Mouse (Mus musculus): Measurements from ENCODE around the gene Derl3.
A peak's percentile ranks its signal among the peaks of the same experiment; 100 is the strongest.
"Not testable (repeated sequence)": the region's sequence is repeated elsewhere in the genome, so short reads cannot be mapped to it uniquely, and the experiment has no call there.

Gene Derl3

DNA sequence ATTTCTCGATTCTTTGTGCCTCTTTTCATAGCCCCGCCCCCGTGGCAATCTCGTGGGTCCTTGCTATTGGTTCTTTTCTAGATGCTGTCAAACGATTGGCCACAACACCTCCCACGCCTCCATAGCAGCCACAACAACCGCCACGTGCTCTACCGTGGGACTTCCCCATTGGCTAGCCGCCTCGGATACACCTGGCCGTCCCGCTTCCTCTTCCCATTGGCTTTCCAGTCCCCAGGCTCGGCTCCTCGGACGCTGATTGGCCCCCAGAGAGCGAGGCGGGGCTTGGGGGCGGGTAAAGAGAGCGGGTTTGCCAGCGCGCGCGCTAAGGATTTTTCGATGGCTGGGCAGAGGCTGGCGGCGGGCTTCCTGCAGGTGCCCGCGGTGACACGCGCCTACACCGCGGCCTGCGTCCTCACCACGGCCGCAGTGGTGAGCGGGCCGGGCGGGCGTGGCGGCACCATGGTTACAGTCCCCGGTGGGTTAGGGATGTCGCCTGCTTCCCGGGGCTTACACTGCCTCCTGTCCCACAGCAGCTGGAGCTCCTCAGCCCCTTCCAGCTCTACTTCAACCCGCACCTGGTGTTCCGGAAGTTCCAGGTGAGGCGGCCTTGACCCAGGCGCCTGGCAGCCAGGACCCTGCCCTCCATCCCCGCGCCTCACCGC lies at the start of gene Derl3:
TSS of gene Derl3 (plus strand) at position 325 of the 662 bp plus-strand sequence.
- peak; percentile 94 to 96 for DNase-seq

DNA sequence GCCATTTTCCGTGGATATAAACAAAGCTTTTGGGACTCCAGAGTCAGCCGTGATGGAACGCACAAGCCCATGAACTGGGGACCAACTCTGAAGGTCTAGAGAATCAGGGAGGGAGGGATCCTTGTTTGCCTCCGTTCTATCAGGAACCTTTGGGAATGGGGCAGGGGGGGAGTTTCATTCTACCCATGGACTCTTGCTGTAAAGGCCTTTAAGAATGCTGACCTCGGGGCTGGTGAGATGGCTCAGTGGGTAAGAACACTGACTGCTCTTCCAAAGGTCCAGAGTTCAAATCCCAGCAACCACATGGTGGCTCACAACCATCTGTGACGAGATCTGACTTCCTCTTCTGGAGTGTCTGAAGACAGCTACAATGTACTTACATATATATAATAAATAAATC lies 49.3 kb upstream of the Derl3 start:
- DNase-seq: not testable (repeated sequence)

DNA sequence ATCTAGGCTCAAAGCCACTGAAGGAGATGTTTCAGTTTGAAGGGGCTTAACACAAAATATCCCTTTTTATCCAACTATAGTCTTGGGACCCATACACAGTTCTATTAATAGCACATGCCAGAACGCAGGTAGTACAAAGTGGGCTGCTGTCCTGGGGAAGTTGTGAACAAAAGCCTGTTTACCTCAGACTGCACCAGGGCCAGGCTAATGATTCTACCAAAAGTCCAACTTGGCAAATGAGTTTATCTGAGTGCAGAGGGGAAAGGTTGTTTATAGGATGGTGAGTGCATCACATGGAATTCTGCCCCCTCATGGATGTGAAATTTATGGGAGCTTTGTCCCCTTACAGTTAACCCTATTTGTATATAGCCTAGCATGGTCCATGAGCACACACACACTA lies 48.4 kb upstream of the Derl3 start:
- no peak for DNase-seq

DNA sequence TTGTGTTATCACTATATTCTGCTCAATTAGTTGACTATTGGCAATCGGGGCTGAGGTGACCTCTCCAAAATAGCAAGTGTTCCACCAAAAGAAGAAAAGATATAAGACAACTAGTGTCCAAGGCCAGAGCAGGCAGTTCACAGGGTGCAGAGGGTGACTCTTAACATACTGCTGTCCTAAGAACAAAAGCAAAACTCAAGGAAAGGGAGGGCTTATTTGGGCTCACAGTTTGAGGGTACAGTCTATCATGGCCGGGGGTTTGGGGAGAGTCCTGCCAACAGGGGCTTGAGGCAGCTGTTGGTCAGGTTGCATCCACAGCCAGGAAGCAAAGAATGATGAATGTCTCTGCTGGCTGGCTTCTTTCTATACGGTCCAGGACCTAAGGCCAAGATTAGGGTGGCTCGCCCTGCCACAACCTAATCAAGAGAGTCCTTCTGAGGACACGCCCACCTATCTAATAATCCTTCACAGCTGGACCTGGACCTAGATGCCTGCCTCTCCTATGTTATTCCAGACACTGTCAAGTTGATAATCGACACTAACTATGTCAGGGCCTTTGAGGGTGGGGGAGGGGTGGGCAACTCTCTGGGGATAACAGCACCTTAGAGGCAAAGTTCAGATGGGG lies 47.8 kb upstream of the Derl3 start:
- no peak for DNase-seq

DNA sequence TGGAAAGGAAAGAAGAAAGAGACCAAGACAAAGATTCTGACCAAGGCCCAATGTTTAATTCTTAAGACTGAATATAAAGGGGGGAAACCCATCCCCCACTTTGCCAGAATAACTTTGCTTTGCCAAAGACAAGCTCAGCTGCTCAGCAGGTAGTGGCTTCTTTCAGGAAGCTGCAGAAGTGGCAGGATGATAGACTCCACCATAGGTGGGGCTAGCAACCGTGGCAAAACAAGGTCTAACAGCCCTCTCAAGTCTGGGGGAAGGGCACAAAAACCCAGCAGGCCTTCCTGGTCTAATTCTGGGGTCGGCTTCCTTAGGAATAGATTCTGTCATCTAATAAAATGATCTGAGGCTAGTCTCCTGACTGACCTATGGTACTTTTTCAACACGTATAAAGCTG lies 44.8 kb upstream of the Derl3 start:
- peak in 1 of 2 experiments; percentile 43 for DNase-seq

DNA sequence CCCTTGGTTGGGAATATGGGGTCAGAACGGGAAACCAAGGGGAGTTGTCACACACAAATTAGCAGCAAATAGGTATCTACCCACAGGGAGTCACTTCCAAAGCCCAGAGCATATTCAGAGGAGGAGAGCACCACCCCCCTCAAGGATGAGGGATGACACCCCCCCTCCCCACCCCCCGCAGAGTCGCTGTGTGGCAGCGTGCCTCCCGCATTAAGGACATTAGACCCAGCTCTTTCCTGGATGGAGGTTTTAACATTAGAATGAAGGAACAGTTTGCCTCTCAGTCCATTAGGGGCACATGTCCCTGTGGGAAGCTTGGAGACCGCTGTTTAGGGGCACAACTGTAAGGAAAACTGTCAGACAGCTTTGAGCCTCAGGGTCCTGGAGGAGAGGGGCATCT lies 42.1 kb upstream of the Derl3 start:
- no peak for DNase-seq

DNA sequence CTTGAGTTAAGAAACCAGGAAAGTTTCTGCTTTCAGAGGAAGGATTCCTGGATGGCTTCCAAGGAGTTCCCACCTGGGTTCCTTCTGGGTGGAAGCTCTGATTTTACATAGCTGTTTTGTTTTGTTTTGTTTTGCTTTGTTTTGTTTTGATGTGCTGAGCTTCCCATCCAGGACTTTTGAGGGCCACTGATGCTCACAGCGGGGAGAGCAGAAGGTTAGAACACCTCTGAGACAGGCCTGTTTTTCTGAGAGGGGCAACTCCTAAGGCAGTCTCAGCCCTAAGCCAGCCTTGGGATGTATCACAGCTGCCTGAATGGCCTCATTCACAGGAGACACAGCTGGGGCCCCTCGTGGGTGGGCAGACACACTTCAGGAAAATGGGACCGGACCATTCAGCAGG lies 41.5 kb upstream of the Derl3 start:
- DNase-seq: no peak

DNA sequence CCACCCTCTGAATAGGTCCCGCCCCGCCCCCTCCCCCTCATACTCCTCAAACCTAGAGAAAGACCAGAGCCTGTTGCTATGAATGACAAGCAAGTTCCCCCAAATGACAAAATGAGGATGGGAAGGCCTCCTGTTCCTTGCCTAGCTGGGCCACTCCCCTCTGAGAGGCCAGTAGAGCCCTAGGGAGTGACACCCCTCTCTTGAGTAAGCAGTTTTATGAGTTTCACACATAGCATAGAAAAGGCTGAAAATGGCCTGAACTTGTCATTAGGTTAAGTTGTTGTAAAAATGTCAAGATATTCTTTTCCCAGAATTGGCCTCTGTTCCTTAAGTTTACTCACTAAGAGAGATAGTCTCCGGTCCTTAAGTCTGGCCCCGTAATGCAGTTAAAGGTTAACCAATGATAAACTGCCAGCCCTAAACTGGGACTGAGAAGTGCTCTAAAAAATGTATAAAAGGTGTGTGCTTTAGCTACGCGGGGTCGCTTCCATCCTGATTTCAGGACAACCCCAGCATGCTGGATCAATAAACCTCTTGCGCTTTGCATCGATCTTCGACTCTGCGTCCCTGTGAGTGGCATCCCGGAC lies 40.6 kb upstream of the Derl3 start:
- DNase-seq: no peak

DNA sequence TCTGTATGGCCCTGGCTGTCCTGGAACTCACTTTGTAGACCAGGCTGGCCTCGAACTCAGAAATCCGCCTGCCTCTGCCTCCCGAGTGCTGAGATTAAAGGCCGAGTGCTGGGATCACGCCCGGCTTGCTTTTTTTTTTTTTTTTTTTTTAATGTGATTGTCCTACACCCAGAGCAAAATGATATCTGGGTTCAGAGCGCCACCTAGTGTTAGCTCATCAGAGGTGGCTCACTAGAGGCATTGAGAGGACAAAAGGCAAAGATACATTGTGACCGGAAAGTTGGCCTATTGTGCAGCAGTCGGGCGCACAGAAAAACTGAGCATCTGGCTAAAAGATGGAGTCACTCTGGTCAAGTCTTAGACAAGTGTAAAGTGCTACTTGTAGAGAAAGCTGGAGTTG lies 39.8 kb upstream of the Derl3 start:
- peak; percentile 78 to 79 for DNase-seq

DNA sequence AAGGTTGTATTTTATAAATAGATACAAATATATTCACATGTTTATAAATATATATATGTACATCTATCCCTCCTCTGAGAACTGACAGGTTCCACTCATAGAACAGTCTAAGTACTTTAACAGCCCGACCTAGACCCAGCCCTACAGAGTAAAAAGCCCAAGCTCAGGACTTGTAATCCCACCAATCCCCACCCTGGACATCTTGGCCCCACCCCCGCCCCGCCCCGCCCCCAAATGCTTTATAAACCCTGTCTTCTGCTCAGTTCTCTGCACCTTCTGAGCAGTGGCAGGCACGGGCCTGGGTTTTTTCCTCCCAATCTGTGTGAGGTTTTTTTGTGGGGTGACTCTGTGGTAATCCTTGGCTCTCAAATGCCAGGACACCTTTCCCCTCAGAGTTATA lies 39.1 kb upstream of the Derl3 start:
- DNase-seq: no peak

DNA sequence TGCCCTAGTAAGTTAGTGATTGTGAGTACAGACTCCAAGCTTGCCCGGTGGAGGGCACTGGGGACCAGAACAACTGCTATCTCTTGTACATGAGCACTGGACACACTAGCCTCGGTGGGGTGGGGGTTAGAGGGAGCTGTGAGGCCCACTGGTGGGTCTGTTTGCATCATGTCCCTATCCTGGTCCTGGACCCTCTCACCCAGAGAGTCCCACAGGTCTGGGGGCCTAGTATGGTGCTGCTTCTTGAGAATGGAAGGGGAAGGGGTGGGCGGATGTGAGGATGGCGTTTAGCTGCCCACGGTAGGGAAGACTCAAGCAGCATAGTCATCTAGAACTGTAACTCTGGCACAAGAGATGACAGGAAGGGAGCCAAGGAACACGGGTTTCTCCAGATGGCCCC lies 38.4 kb upstream of the Derl3 start:
- no peak for DNase-seq

DNA sequence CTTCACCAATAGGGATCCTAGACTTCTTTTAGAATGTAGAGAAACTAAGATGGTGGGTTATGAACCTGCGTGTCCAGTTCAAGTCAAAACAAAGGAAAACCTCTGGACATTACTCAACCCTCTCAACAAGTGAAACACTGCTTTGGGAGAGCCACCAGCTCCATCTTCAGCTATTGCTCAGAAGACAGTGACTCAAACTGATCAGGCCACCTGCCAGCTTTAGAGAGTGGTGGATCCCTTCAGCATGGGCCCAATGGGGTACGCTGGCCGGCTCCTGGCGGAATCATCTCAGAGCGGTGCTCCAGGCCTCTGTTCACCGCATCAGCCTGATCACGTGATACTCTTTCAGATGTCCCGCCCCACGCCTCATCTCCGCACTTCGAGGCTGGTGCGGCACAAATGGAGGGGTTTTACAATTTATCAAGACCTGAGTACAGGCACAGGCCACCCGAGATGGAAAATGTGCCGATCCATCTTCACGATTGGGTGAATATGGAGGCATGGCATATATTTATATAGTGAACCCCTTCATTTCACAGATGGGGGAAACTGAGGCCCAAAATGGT lies 37.7 kb upstream of the Derl3 start:
- no peak for DNase-seq

DNA sequence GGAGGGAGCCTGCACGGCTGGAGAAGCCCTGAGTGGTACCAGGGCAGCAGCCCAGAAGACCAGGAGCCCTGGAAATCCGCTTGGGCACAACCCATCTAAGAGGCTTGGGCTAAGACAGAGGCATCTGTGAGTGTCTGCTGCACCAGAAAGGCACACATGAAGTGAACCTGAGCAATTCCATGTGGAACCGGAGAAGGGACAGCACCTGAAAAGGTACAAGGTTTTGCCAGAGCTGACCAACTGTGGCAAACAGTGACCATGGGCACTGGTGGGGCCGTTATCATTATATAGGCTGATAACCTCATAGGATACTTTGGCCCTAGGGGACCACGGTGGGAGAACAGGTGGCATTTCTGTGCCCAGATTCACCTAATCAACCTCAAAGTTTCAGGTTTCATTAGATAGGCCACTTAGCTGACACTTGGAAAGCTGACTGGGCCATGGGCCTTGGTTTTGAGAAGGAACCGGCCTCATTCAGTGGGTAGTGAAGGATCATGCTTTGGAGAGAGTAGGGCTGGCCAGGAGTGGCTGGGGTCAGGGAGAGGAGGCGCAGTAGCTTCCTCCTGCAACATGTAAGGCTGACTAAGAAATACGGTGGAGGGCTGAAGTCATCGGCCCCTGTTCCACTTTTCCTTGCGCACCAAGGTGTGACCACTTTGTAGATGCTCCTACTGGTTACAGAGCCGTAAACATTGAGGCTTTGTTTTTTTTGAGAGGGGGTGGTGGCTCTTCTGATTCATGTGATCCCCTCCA lies 36.9 kb upstream of the Derl3 start:
- DNase-seq: no peak

DNA sequence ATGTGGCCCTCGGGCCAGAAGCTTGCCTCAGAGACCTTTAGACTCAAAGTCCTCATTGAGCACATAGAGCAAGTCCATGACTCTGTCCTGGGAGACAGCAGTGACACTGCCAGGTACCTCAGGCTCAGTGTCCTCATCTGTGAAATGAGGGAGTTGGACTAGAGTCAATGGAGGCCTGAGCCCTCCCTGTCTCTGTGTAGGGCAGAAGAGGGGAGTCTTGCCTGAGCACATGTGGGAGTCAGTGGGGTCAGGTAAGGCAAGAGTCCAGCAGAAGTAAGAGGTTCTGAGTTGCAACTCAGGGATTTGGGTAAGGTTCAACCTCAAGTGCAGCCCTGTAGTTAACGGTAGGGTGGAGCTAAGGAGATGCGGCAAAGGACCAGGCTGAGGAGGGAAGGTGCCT lies 36.2 kb upstream of the Derl3 start:
- DNase-seq: no peak

DNA sequence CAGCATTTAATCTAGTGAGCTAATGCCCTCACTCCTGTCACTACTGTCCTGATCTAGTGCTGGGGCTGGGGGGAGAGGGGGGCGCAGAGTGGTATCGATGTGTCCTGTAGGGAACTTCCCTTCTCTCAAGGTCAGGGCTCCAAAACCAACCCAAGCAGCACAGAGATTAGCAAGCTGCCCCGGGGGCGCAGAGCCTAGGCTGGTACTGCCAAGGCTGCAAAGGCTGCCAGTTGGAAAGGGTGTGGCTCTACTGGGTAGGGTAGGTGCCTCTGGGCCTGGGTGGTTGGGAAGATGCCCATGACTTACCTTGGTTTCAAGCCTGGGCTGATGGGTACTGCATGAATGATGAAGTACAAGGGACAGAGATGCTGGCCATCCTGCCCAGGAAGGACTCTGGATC lies 35.6 kb upstream of the Derl3 start:
- DNase-seq: no peak

DNA sequence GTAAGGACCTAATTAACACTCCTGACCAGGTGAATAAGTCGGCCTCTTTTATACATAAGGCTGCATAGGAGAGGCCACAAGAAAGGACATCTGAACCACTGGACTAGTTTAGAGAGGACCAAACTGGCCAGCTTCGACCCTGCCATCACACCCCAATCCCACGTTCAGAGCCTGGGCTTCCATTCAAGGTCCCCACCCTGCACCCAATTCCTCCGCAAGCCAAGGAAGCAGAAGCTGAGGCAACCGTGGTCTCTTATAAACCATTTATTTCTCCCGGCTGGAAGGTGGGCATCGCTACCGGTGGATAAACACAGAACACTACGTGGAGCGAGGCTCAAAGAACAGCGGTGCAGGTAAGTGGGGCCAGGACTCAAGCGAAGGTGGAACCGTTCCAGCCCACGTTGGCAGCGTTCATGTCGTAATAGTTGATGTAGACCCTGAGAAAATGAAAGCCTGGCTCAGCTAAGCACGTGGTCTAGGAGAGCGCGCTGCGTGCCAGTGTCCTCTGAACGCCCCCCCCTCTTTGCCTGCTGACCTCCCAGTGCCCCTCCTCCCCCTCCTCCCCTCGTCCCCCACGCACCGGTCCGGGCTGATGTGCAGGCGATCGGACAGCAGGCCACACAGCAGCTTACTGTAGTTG lies 34.0 kb upstream of the Derl3 start:
- peak in 1 of 2 experiments; percentile 46 for DNase-seq

DNA sequence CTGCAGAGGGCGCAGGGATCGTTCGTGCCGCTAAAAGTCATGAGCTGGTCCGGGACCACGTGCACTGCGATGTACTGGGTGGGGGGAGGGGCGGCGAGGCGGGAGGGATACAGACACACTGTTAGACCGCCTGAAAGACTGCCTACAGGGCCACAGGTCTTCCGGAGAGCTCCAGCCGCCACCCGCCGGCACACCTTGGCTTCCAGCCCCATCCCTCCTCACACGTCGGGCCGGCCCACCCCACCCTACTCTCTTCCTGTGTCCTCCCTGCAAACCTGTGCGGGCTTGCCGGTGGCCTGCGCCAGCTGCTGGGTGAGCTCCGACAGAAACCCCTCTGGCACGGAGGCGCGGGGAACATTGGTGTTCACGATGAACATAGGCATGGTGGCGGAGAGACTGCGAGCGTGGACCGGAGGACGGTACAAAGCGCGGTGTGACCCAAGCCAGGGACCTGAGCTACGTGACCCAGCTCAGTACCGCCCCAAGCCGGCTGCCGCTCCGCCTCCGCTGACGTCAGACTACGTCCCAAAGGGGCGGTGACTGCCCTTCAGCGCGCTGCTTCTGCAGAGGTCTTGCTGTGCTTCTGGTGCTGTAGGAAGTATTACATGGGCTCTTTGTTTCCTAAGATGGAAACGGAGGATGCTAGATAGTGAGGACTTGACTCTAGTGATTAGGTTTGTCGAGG lies 33.3 kb upstream of the Derl3 start, which contains the start of gene Mif:
TSS of gene Mif (minus strand) at position 455 of the 685 bp plus-strand sequence.
- DNase-seq: peak; percentile 86 to 89

DNA sequence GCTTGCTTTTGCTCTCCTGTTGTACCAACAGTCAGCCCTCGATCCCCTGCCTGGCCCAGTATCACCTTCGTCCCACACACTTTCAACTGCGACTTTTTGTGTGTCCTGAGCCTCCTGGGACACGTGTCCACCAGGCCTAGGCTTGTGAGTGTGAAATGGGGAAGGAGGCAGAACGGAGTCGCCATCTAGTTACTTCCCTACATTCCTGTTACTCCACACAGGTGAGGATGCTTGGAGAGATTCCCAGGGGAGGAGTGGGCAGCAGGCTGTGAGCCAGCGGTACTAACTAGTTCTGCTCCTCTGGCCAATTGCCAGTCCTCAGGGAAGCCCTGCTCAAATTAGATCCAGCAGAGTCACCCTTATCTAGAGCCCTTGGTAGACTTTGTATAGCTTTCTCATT lies 32.5 kb upstream of the Derl3 start:
- peak in 1 of 2 experiments; percentile 14 for DNase-seq

DNA sequence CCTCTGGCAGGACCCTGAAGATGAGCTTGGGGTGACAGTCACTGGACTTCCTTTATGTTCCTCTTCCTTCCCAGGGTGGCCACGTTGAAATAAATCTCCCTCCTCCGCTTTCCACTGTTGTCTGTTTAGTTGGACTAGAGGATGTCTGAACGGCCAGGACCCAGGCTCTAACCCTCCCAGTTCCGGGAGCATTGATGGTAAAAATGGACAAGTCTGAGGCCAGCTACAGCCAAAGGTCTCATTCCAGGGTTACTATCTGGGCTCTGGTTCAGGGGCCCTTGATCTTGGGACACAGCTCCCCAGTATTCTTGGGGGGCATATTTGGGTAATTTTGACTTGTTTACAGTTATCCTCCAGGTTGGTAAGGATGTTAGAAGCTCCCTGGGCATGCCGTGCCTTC lies 31.6 kb upstream of the Derl3 start:
- no peak for DNase-seq

DNA sequence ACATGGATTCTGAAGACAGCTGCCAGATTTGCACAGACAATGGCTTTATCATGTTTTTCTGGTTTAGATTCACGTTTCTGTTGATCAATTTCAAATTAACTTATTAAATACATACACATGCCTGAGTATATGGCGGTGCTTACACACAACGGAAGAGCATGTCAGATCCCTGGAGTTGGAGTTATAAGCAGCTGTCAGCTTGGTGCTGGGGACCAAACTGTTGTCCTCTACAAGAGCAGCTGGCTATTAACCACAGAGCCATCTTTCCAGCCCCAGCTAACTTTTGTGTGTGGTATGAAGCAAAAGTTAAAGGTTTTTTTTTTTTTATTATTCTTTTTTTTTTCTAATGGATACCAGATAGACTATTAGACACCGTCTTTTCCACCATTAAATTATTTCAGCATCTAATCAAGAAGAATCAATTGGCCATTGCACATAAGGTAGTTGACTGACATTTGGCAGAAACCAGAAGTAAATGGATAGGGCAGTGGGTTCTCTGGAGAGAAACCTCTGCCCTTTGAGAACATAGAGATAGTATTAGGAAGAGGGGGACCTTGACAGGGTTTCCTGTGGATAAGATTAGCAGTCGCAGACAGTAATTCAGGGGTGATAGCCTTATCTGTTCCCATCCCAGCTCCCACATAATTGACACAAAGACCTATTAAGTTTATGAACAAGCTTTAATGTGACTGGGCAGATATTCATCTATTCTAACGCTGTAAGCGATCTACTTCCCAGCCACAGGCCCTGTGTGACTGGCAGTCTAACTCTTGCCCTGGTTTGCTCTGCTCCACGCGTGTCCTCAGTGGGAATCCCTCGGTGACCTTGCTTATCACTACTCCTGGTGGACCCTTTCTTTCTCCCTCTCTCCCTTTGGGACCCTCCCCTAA lies 20.9 kb upstream of the Derl3 start:
- no peak for DNase-seq

DNA sequence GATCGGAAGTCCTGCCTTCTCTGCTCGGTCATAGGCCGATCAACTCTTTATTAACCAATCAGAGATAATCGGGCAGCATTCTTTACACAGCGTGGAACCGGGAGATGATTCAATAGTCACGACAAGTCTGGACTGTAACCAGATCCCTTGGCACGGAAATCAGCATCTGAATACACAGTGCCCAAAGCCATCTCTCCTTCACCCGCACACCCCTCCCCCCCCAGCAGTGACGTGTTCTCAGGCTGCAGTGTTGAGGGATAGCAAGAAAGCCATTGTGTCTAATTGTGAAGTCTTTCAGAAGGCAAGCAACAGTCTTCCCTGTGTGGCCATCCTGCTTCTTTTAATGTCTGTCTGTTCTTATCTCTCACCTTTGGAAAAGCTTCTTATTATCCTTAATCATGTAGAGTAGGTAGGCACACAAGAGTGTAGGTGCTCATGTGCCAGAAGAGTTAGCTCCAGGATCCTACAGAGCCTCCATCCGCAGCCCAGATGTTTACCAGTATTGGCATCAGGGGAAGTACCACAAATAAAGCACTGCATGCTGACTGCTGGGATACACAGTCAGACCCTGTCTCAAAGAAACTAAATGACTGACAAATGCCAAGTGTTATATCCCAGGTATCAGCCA lies 20.2 kb upstream of the Derl3 start:
- no peak for DNase-seq
